Comparison of ENCODE assay signal across 19 mouse cellular contexts in genomic region chr12:30023491-30023890, GRCm38 (mm10).
DNase-seq lines count a peak whose midpoint lies in the region; ATAC-seq and TF ChIP-seq lines count a peak whose summit lies in the region.
"Had no signal": no experiment of that assay in that cellular context is flagged by ENCODE, and none has a peak within 500 bp of the region (broad histone marks: within the 10 kb centered on the region; RNA-seq: fewer than 3 reads in every experiment).

No protein-coding gene starts in this region.

- no peak overlapping the region for H3K4me2 ChIP-seq in hindbrain, postnatal 0 days (ENCODE audit: low read depth, low read length)
- H3K4me2 ChIP-seq in stomach, postnatal 0 days (replicated peaks; ENCODE audit: low read depth): no peak overlapping the region
- H3K4me2 ChIP-seq: embryonic facial prominence, embryonic 15.5 days; forebrain, embryonic 12.5 days; heart, embryonic 11.5 days; midbrain, embryonic 12.5 days had no signal

- ATAC-seq in hindbrain, postnatal 0 days: no peak
- no peak for ATAC-seq in stomach, postnatal 0 days (ENCODE audit: low FRiP score, low TSS enrichment)

- no peak overlapping the region for H3K9ac ChIP-seq in hindbrain, postnatal 0 days (replicated peaks; ENCODE audit: low read length)
- no peak overlapping the region for H3K9ac ChIP-seq in stomach, postnatal 0 days (ENCODE audit: low read length)
- H3K9ac ChIP-seq: embryonic facial prominence, embryonic 15.5 days; forebrain, embryonic 12.5 days; liver, embryonic 14.5 days; midbrain, embryonic 12.5 days had no signal

- TF ChIP-seq CTCF in hindbrain, postnatal 0 days (IDR thresholded peaks at IDR 0.05; ENCODE audit: low read depth): no peak
- no peak for TF ChIP-seq CTCF in stomach, postnatal 0 days (IDR thresholded peaks at IDR 0.05; ENCODE audit: low read depth)

- no peak overlapping the region for H3K4me3 ChIP-seq in hindbrain, postnatal 0 days (ENCODE audit: low read length)
- no peak overlapping the region for H3K4me3 ChIP-seq in hindbrain, embryonic 10.5 days
- no peak overlapping the region for H3K4me3 ChIP-seq in stomach, postnatal 0 days (ENCODE audit: low read depth, low read length)
- H3K4me3 ChIP-seq: embryonic facial prominence, embryonic 15.5 days; forebrain, embryonic 12.5 days; limb, embryonic 10.5 days; midbrain, embryonic 12.5 days had no signal

- no peaks in the 10 kb centered on the region for H3K4me1 ChIP-seq in hindbrain, postnatal 0 days (ENCODE audit: insufficient read depth, low read length)
- 0 out of 2 replicates have a peak, but pooled peaks cover 2% of the 10 kb centered on the region for H3K4me1 ChIP-seq in hindbrain, embryonic 10.5 days (replicated peaks)
- no peaks in the 10 kb centered on the region for H3K4me1 ChIP-seq in stomach, postnatal 0 days (replicated peaks; ENCODE audit: control insufficient read depth, insufficient read depth)
- H3K4me1 ChIP-seq: forebrain, embryonic 12.5 days; midbrain, embryonic 12.5 days had no signal

- no peaks in the 10 kb centered on the region for H3K36me3 ChIP-seq in hindbrain, postnatal 0 days (ENCODE audit: insufficient read depth, low read length)
- H3K36me3 ChIP-seq in hindbrain, embryonic 10.5 days: peaks cover 33% of the 10 kb centered on the region
- no peaks in the 10 kb centered on the region for H3K36me3 ChIP-seq in stomach, postnatal 0 days (ENCODE audit: control insufficient read depth, insufficient read depth, low read length)

- DNase-seq in adrenal gland, postnatal 10 days: peak; percentile 43
- no peak for DNase-seq in adrenal gland, postnatal 4 days (ENCODE audit: low spot score in 2 of 2)
- DNase-seq in hindbrain, postnatal 0 days (ENCODE audit: low spot score): peak; percentile 36
- no peak for DNase-seq in hindbrain, embryonic 10.5 days (ENCODE audit: low spot score)
- DNase-seq in lung, postnatal 36 days: peak; percentile 48
- no peak for DNase-seq in lung, postnatal 14 days
- no peak for DNase-seq in frontal cortex, postnatal 10 days (ENCODE audit: low spot score in 2 of 2)
- no peak for DNase-seq in stomach, postnatal 0 days (ENCODE audit: low spot score)
- DNase-seq: cerebellum, adult 11 months; gastrocnemius, postnatal 10 days; right cerebral cortex, adult 18-20 months; thymus, postnatal 36 days had no signal

- 37% methylated on average over 3 of the region's 3 CpGs for WGBS in hindbrain, postnatal 0 days
- 47% methylated on average over 3 of the region's 3 CpGs for WGBS in hindbrain, embryonic 10.5 days
- WGBS in stomach, postnatal 0 days: 24% methylated on average over 3 of the region's 3 CpGs

- no peak overlapping the region for H3K27ac ChIP-seq in hindbrain, postnatal 0 days
- no peak overlapping the region for H3K27ac ChIP-seq in hindbrain, embryonic 10.5 days
- H3K27ac ChIP-seq in stomach, postnatal 0 days (replicated peaks): no peak overlapping the region
- H3K27ac ChIP-seq: forebrain, embryonic 12.5 days; limb, embryonic 10.5 days; liver, embryonic 14.5 days; macrophage; midbrain, embryonic 12.5 days had no signal

- no peaks in the 10 kb centered on the region for H3K27me3 ChIP-seq in hindbrain, postnatal 0 days (ENCODE audit: insufficient read depth, low read length)
- no peaks in the 10 kb centered on the region for H3K27me3 ChIP-seq in hindbrain, embryonic 10.5 days (ENCODE audit: insufficient read depth, poor library complexity, severe bottlenecking)
- H3K27me3 ChIP-seq in stomach, postnatal 0 days (ENCODE audit: control insufficient read depth, insufficient read depth, low read length): no peaks in the 10 kb centered on the region
- H3K27me3 ChIP-seq: embryonic facial prominence, embryonic 15.5 days; forebrain, embryonic 12.5 days; midbrain, embryonic 12.5 days had no signal

- no peaks in the 10 kb centered on the region for H3K9me3 ChIP-seq in hindbrain, postnatal 0 days (ENCODE audit: low read length)
- H3K9me3 ChIP-seq in hindbrain, embryonic 10.5 days: no peaks in the 10 kb centered on the region
- no peaks in the 10 kb centered on the region for H3K9me3 ChIP-seq in stomach, postnatal 0 days (ENCODE audit: control insufficient read depth, low read length)
- H3K9me3 ChIP-seq: embryonic facial prominence, embryonic 15.5 days; forebrain, embryonic 12.5 days; limb, embryonic 10.5 days; midbrain, embryonic 12.5 days had no signal

- no peak for TF ChIP-seq EP300 in stomach, postnatal 0 days (optimal IDR thresholded peaks at IDR 0.05)

Comparison
In these comparisons a context has a peak if more than half of its experiments do, and no peak if none do; other contexts are left out.
1. DNase-seq: peak in adrenal gland, postnatal 10 days (single experiment), hindbrain, postnatal 0 days (single experiment) and lung, postnatal 36 days (single experiment); none in adrenal gland, postnatal 4 days (0 of 2), hindbrain, embryonic 10.5 days (single experiment), lung, postnatal 14 days (single experiment), frontal cortex, postnatal 10 days (0 of 2) and stomach, postnatal 0 days (single experiment).